Mouse (Mus musculus) heart, postnatal 0 days (tissue): Measurements from ENCODE around the gene Tpsb2.
A peak's percentile ranks its signal among the peaks of the same experiment; 100 is the strongest.

Experiments used
- CTCF ChIP-seq: IDR thresholded peaks from 2 replicates; pipeline ENCODE4 v1.5.1; 2016; ENCODE audit warnings: antibody characterized with exemption, control low read depth, low read depth
- EP300 ChIP-seq: IDR thresholded peaks from 2 replicates; pipeline ENCODE4 v1.6.1; 2016; ENCODE audit warnings: antibody characterized with exemption, low read depth

DNA sequence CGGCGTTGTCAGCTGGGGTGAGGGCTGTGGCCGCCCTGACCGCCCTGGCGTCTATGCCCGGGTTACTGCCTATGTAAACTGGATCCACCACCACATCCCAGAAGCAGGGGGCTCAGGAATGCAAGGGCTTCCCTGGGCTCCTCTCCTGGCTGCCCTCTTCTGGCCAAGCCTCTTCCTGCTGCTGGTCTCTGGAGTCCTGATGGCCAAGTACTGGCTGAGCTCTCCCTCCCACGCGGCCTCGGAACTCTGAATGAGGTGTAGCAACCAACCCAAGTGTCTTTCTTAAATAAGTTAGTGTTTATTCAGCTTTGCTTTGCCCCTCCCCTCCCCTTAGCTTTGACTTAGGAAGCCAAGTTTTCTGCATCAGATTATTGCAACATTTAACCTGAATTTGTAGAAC lies 7.9 kb downstream of the Tpsb2 start:
- TF ChIP-seq CTCF (peak; percentile 26; the same call in 1 of the 2 replicates), EP300 (no peak)
